Mouse (Mus musculus): Measurements from ENCODE around the gene Pnpla3. TPM values are rescaled to one million over a fixed set of nuclear protein-coding genes. Genes with fewer than 3 reads are reported as not detected.
A peak's percentile ranks its signal among the peaks of the same experiment; 100 is the strongest.

The Pnpla3 gene
- polyA plus RNA-seq, 1 experiment from 2014 or later, result 1.9 TPM

GRCm38 (mm10) chr15:84235646-84236045 lies 68.0 kb downstream of the Pnpla3 start:
- H3K9me3 ChIP-seq (ENCODE audit: low read length), result no peaks in the 10 kb centered on the region
- H3K27ac ChIP-seq (ENCODE audit: low read depth), result no peak overlapping the region
- H3K4me1 ChIP-seq (ENCODE audit: insufficient read depth), result peaks cover 27% of the 10 kb centered on the region
- H3K9ac ChIP-seq (replicated peaks), result no peak overlapping the region
- no peaks in the 10 kb centered on the region for H3K36me3 ChIP-seq (replicated peaks; ENCODE audit: insufficient read depth, low read length)
- H3K4me3 ChIP-seq (ENCODE audit: low read depth, low read length), result no peak overlapping the region
- WGBS (ENCODE audit: insufficient replicate concordance), result 43% methylated on average over 7 of the region's 7 CpGs
- ATAC-seq, result peak; percentile 53
- 0 out of 2 replicates have a peak, but pooled peaks cover 7% of the 10 kb centered on the region for H3K27me3 ChIP-seq (ENCODE audit: insufficient read depth, low read length)
- H3K4me2 ChIP-seq (ENCODE audit: low read depth, low read length), result 0 out of 2 replicates have a peak overlapping the region, but pooled peaks have one; percentile 7
- peak; percentile 56 for DNase-seq
- no peak for TF ChIP-seq EP300 (IDR thresholded peaks at IDR 0.05; ENCODE audit: low read depth)
- TF ChIP-seq CTCF (IDR thresholded peaks at IDR 0.05; ENCODE audit: low read depth), result no peak

Small RNAs within 50 kb of the gene (microRNA-seq; reads per million reads assigned to microRNA genes)
- 3.6 reads per million for gene Mir6392

Other genes starting within 250 kb of the Pnpla3 start
- gene Efcab6, start 102.5 kb upstream of the Pnpla3 start, polyA plus RNA-seq (2015; fragmentation: Nextera tagmentation; extraction: Ambion mirVana), result not detected in 2 replicates
- 0.06 TPM in 1 of 2 replicates, not detected in the other for gene Sult4a1, start 62.1 kb upstream of the Pnpla3 start, polyA plus RNA-seq (2015; fragmentation: Nextera tagmentation; extraction: Ambion mirVana)
- 0.05 TPM in 1 of 2 replicates, not detected in the other for gene Pnpla5, start 44.7 kb upstream of the Pnpla3 start, polyA plus RNA-seq (2015; fragmentation: Nextera tagmentation; extraction: Ambion mirVana)
- gene Samm50, start 24.4 kb downstream of the Pnpla3 start, polyA plus RNA-seq (2015; fragmentation: Nextera tagmentation; extraction: Ambion mirVana), result 103 and 105 TPM in 2 replicates
- 4.9 and 6.0 TPM in 2 replicates for gene Parvb, start 64.2 kb downstream of the Pnpla3 start, polyA plus RNA-seq (2015; fragmentation: Nextera tagmentation; extraction: Ambion mirVana)
- 11.9 and 13.4 TPM in 2 replicates for gene Parvg, start 156.2 kb downstream of the Pnpla3 start, polyA plus RNA-seq (2015; fragmentation: Nextera tagmentation; extraction: Ambion mirVana)